Comparison of ENCODE assay signal across 21 mouse cellular contexts in the genomic region with DNA sequence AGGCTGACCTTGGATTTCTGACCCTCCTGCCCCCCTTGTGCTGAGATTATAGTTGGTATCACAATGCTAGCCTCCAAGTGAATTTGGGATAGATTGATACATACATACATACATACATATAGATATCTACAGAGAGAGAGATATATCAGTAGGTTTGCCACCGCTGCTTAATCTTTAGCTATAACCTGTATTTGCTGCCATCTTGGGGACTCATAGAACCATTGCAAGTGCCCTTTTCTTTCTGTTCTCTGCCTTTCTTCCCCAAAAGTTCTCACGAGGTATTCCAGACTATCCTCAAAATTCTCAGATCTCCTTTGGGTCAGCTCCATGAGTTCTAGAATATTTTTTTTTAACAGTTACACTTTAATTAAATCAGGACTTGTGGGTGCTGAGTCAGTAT. TPM values are rescaled to one million over a fixed set of nuclear protein-coding genes. Genes with fewer than 3 reads are reported as not detected.
DNase-seq lines count a peak whose midpoint lies in the region; ATAC-seq and TF ChIP-seq lines count a peak whose summit lies in the region.
"Had no signal": no experiment of that assay in that cellular context is flagged by ENCODE, and none has a peak within 500 bp of the region (broad histone marks: within the 10 kb centered on the region; RNA-seq: fewer than 3 reads in every experiment).

No protein-coding gene starts in this region.

- WGBS in kidney, postnatal 0 days = 42% methylated on average over 2 of the region's 2 CpGs
- 26% methylated on average over 2 of the region's 2 CpGs for WGBS in stomach, postnatal 0 days

- no peaks in the 10 kb centered on the region for H3K4me1 ChIP-seq in kidney, postnatal 0 days (replicated peaks; ENCODE audit: insufficient read depth, low read length)
- no peaks in the 10 kb centered on the region for H3K4me1 ChIP-seq in stomach, postnatal 0 days (replicated peaks; ENCODE audit: control insufficient read depth, insufficient read depth)
- H3K4me1 ChIP-seq: embryonic facial prominence, embryonic 12.5 days; limb, embryonic 12.5 days had no signal

- H3K9me3 ChIP-seq in kidney, postnatal 0 days (replicated peaks; ENCODE audit: low read length) = no peaks in the 10 kb centered on the region
- H3K9me3 ChIP-seq in stomach, postnatal 0 days (ENCODE audit: control insufficient read depth, low read length) = no peaks in the 10 kb centered on the region
- H3K9me3 ChIP-seq: embryonic facial prominence, embryonic 12.5 days; forebrain, embryonic 10.5 days; G1E; limb, embryonic 12.5 days; neural tube, embryonic 12.5 days had no signal

- no peak overlapping the region for H3K27ac ChIP-seq in kidney, postnatal 0 days
- H3K27ac ChIP-seq in stomach, postnatal 0 days (replicated peaks) = no peak overlapping the region
- H3K27ac ChIP-seq: embryonic facial prominence, embryonic 12.5 days; forebrain, embryonic 10.5 days; limb, embryonic 12.5 days; neural tube, embryonic 12.5 days had no signal

- TF ChIP-seq EP300 in stomach, postnatal 0 days (optimal IDR thresholded peaks at IDR 0.05) = no peak

- peak; percentile 68 for TF ChIP-seq CTCF in kidney, postnatal 0 days (IDR thresholded peaks at IDR 0.05; ENCODE audit: low read depth)
- TF ChIP-seq CTCF in stomach, postnatal 0 days (IDR thresholded peaks at IDR 0.05; ENCODE audit: low read depth) = peak; percentile 73

- ATAC-seq in kidney, postnatal 0 days (replicated peaks; ENCODE audit: low FRiP score, low read depth) = no peak
- no peak for ATAC-seq in stomach, postnatal 0 days (ENCODE audit: low FRiP score, low TSS enrichment)

- DNase-seq in embryo, embryonic 10 days (ENCODE audit: low spot score) = peak; percentile 27
- DNase-seq in embryo, embryonic 9.5 days (ENCODE audit: extremely low spot score) = no peak
- DNase-seq in kidney, postnatal 0 days (ENCODE audit: low spot score) = peak; percentile 81
- no peak for DNase-seq in kidney, postnatal 4 days
- DNase-seq in retina, embryonic 14.5 days (ENCODE audit: low spot score) = peak; percentile 50
- no peak for DNase-seq in retina, postnatal 1 day
- no peak for DNase-seq in stomach, postnatal 0 days (ENCODE audit: low spot score)
- no peak for DNase-seq in layer of hippocampus, postnatal 25 days (ENCODE audit: extremely low spot score in 1 of 2, low spot score in 1 of 2)
- DNase-seq: cerebellum, adult 2 months; heart, postnatal 4 days; kidney, postnatal 10 days; layer of hippocampus, postnatal 36 days; lung, postnatal 10 days; spleen, adult 18-20 months had no signal

- no peak overlapping the region for H3K4me3 ChIP-seq in kidney, postnatal 0 days (replicated peaks; ENCODE audit: low read depth, low read length)
- H3K4me3 ChIP-seq in stomach, postnatal 0 days (ENCODE audit: low read depth, low read length) = no peak overlapping the region
- H3K4me3 ChIP-seq: embryonic facial prominence, embryonic 12.5 days; forebrain, embryonic 10.5 days; limb, embryonic 12.5 days; neural tube, embryonic 12.5 days had no signal

- H3K9ac ChIP-seq in kidney, postnatal 0 days (ENCODE audit: low read depth, low read length) = no peak overlapping the region
- H3K9ac ChIP-seq in stomach, postnatal 0 days (ENCODE audit: low read length) = no peak overlapping the region
- H3K9ac ChIP-seq: embryonic facial prominence, embryonic 12.5 days; limb, embryonic 12.5 days; neural tube, embryonic 12.5 days had no signal

- H3K27me3 ChIP-seq in kidney, postnatal 0 days (ENCODE audit: insufficient read depth, low read length) = no peaks in the 10 kb centered on the region
- H3K27me3 ChIP-seq in stomach, postnatal 0 days (ENCODE audit: control insufficient read depth, insufficient read depth, low read length) = no peaks in the 10 kb centered on the region
- H3K27me3 ChIP-seq: embryonic facial prominence, embryonic 12.5 days; limb, embryonic 12.5 days; neural tube, embryonic 12.5 days had no signal

- no peaks in the 10 kb centered on the region for H3K36me3 ChIP-seq in kidney, postnatal 0 days (ENCODE audit: insufficient read depth, low read length)
- no peaks in the 10 kb centered on the region for H3K36me3 ChIP-seq in stomach, postnatal 0 days (ENCODE audit: control insufficient read depth, insufficient read depth, low read length)
- H3K36me3 ChIP-seq: embryonic facial prominence, embryonic 12.5 days; forebrain, embryonic 10.5 days; G1E; limb, embryonic 12.5 days; neural tube, embryonic 12.5 days had no signal

- no peak overlapping the region for H3K4me2 ChIP-seq in kidney, postnatal 0 days (ENCODE audit: low read length)
- no peak overlapping the region for H3K4me2 ChIP-seq in stomach, postnatal 0 days (replicated peaks; ENCODE audit: low read depth)
- H3K4me2 ChIP-seq: embryonic facial prominence, embryonic 12.5 days; heart, embryonic 11.5 days; limb, embryonic 12.5 days; midbrain, embryonic 11.5 days; neural tube, embryonic 12.5 days had no signal

RNA-seq across cellular contexts. Expression of gene Cstf3, which starts 4.7 kb away (rescaled TPM):
- polyA plus RNA-seq in kidney, postnatal 0 days (2015; fragmentation: Nextera tagmentation; extraction: Ambion mirVana) = 42.8 and 48.3 TPM in 2 replicates
- 32.9 and 33.4 TPM in 2 replicates for polyA plus RNA-seq in stomach, postnatal 0 days (2015; fragmentation: Nextera tagmentation; extraction: Ambion mirVana)
- total RNA-seq in layer of hippocampus, postnatal 25 days (2021) = 10 to 100 TPM; 40.2 to 47.5 TPM

Comparison
In these comparisons a context has a peak if more than half of its experiments do, and no peak if none do; other contexts are left out.
1. DNase-seq: peak in embryo, embryonic 10 days (single experiment), kidney, postnatal 0 days (single experiment) and retina, embryonic 14.5 days (single experiment); none in embryo, embryonic 9.5 days (single experiment), kidney, postnatal 4 days (0 of 2), retina, postnatal 1 day (single experiment), stomach, postnatal 0 days (single experiment) and layer of hippocampus, postnatal 25 days (0 of 2).